Mouse (Mus musculus): ENCODE measurements around the gene Zfp933. TPM values are rescaled to one million over a fixed set of nuclear protein-coding genes. Genes with fewer than 3 reads are reported as not detected.
A peak's percentile ranks its signal among the peaks of the same experiment; 100 is the strongest.

Zfp933 gene
- 4.9 and 6.9 TPM in 2 replicates for polyA plus RNA-seq (2014; fragmentation: Nextera tagmentation; extraction: Ambion mirVana)

GRCm38 (mm10) chr4:147847614-147848583 is at the start of gene Zfp933:
Zfp933 (minus strand) TSS chr4:147848366.
- H3K27me3 ChIP-seq (ENCODE audit: control insufficient read depth, insufficient read depth, low read length): no peaks in the 10 kb centered on the region
- peaks cover 4% of the 10 kb centered on the region for H3K4me1 ChIP-seq (ENCODE audit: control insufficient read depth, insufficient read depth, low read length)
- H3K9ac ChIP-seq (ENCODE audit: low read depth, low read length): peak within 1 kb of the TSS; percentile 81
- H3K36me3 ChIP-seq (ENCODE audit: control insufficient read depth, insufficient read depth, low read length): peaks cover 3% of the 10 kb centered on the region; the same call in 1 of the 2 replicates
- peak within 1 kb of the TSS; percentile 90 for H3K4me3 ChIP-seq (ENCODE audit: low read depth, low read length)
- 0 out of 2 replicates have a peak, but pooled peaks cover 2% of the 10 kb centered on the region for H3K9me3 ChIP-seq (replicated peaks; ENCODE audit: control insufficient read depth, low read length)
- ATAC-seq (replicated peaks; ENCODE audit: insufficient number of reproducible peaks, low FRiP score, low TSS enrichment): peak; percentile 83
- peak within 1 kb of the TSS; percentile 71 for H3K4me2 ChIP-seq
- H3K27ac ChIP-seq (ENCODE audit: low read depth, low read length): no peak within 1 kb of the TSS
- WGBS (ENCODE audit: insufficient replicate concordance): 3% methylated on average over 23 of the region's 23 CpGs

DNA sequence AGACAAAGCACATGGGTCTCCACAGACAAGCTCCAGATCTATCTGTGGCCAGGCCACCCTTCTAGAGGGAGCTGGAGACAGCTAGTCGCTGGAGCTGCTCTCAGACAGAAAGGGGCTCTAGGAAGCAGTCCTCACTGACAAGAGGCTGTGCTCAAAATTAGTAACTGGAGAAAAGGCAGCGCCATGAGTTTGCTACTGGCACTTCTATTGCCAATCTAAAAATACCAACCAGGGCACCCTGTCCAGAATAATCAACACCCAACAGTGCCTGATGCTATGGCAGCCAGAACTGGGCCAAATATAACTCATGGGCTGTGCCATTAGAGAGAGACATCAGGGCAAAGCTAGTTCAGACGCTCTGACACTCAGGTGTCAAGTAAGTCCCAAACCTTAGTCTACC is 49.2 kb upstream of the Zfp933 start:
- no peaks in the 10 kb centered on the region for H3K9me3 ChIP-seq (replicated peaks; ENCODE audit: control insufficient read depth, low read length)
- H3K36me3 ChIP-seq (ENCODE audit: control insufficient read depth, insufficient read depth, low read length): peaks cover 34% of the 10 kb centered on the region
- no peak overlapping the region for H3K9ac ChIP-seq (ENCODE audit: low read depth, low read length)
- H3K27ac ChIP-seq (ENCODE audit: low read depth, low read length): peak overlapping the region; percentile 88
- peaks cover 30% of the 10 kb centered on the region for H3K4me1 ChIP-seq (ENCODE audit: control insufficient read depth, insufficient read depth, low read length)
- 0 out of 2 replicates have a peak overlapping the region, but pooled peaks have one; percentile 25 for H3K4me2 ChIP-seq
- H3K27me3 ChIP-seq (ENCODE audit: control insufficient read depth, insufficient read depth, low read length): no peaks in the 10 kb centered on the region
- no peak for ATAC-seq (replicated peaks; ENCODE audit: insufficient number of reproducible peaks, low FRiP score, low TSS enrichment)
- WGBS (ENCODE audit: insufficient replicate concordance): 48% methylated on average over 3 of the region's 3 CpGs
- H3K4me3 ChIP-seq (ENCODE audit: low read depth, low read length): no peak overlapping the region

DNA sequence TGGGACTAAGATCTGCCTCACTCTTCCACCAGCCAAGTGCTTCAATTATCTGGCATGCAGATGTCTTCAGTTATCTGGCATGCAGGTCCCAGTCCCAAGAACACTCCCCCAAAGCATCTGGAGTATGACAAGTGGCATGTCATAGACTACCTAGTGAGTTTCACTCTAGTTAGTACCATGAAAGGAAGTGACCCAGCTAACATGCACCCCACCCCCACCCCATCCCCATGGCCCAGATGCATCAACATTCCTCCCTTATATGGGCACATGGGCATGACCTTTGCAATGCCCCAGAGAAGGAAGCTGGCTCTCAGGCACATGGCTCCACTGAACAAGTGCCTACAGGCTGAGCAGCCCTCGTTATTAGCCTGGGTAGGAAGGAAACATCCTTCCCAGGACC is 48.2 kb upstream of the Zfp933 start:
- no peak overlapping the region for H3K4me2 ChIP-seq
- H3K9ac ChIP-seq (ENCODE audit: low read depth, low read length): no peak overlapping the region
- peaks cover 29% of the 10 kb centered on the region for H3K36me3 ChIP-seq (ENCODE audit: control insufficient read depth, insufficient read depth, low read length)
- no peak overlapping the region for H3K4me3 ChIP-seq (ENCODE audit: low read depth, low read length)
- WGBS (ENCODE audit: insufficient replicate concordance): 58% methylated on average over 1 of the region's 1 CpGs
- no peaks in the 10 kb centered on the region for H3K27me3 ChIP-seq (ENCODE audit: control insufficient read depth, insufficient read depth, low read length)
- H3K27ac ChIP-seq (ENCODE audit: low read depth, low read length): peak overlapping the region; percentile 88
- H3K9me3 ChIP-seq (replicated peaks; ENCODE audit: control insufficient read depth, low read length): no peaks in the 10 kb centered on the region
- H3K4me1 ChIP-seq (ENCODE audit: control insufficient read depth, insufficient read depth, low read length): peaks cover 30% of the 10 kb centered on the region
- peak; percentile 61 for ATAC-seq (replicated peaks; ENCODE audit: insufficient number of reproducible peaks, low FRiP score, low TSS enrichment)

GRCm38 (mm10) chr4:147895815-147896330 is 47.7 kb upstream of the Zfp933 start:
- Histone ChIP-seq H3K9ac (ENCODE audit: low read depth, low read length) (0 out of 2 replicates have a peak overlapping the region, but pooled peaks have one; percentile 34), H3K4me1 (ENCODE audit: control insufficient read depth, insufficient read depth, low read length) (peaks cover 26% of the 10 kb centered on the region), H3K27me3 (ENCODE audit: control insufficient read depth, insufficient read depth, low read length) (no peaks in the 10 kb centered on the region), H3K4me3 (ENCODE audit: low read depth, low read length) (no peak overlapping the region), H3K9me3 (replicated peaks; ENCODE audit: control insufficient read depth, low read length) (no peaks in the 10 kb centered on the region), H3K4me2 (no peak overlapping the region), H3K36me3 (ENCODE audit: control insufficient read depth, insufficient read depth, low read length) (peaks cover 32% of the 10 kb centered on the region), H3K27ac (ENCODE audit: low read depth, low read length) (peak overlapping the region; percentile 88)
- ATAC-seq (replicated peaks; ENCODE audit: insufficient number of reproducible peaks, low FRiP score, low TSS enrichment): peak; percentile 4; the same call in 1 of the 2 replicates
- WGBS (ENCODE audit: insufficient replicate concordance): 83% methylated on average over 4 of the region's 4 CpGs

DNA sequence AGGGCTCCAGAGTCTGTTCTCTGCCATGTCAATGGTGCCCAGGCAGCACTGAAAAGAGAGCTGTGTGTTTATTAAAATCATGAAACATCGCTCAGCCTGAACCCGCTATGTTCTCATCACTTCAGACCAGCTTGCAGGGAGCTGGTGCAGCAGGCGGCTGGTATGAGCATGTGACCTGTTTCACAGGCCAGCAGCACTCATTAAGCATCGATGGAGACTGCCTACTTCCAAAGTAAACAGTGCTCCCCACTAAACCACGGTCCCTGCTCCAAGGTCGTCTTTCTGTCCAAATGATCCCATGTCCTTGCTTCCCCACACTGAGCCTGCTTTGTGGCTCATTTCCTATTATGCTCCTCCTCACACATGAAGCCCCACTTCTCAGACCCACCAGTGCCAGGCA is 42.2 kb upstream of the Zfp933 start:
- peaks cover 48% of the 10 kb centered on the region for H3K36me3 ChIP-seq (ENCODE audit: control insufficient read depth, insufficient read depth, low read length)
- H3K4me2 ChIP-seq: no peak overlapping the region
- H3K27ac ChIP-seq (ENCODE audit: low read depth, low read length): no peak overlapping the region
- 85% methylated on average over 6 of the region's 6 CpGs for WGBS (ENCODE audit: insufficient replicate concordance)
- no peak for ATAC-seq (replicated peaks; ENCODE audit: insufficient number of reproducible peaks, low FRiP score, low TSS enrichment)
- H3K9ac ChIP-seq (ENCODE audit: low read depth, low read length): no peak overlapping the region
- H3K4me1 ChIP-seq (ENCODE audit: control insufficient read depth, insufficient read depth, low read length): no peaks in the 10 kb centered on the region
- no peak overlapping the region for H3K4me3 ChIP-seq (ENCODE audit: low read depth, low read length)
- no peaks in the 10 kb centered on the region for H3K9me3 ChIP-seq (replicated peaks; ENCODE audit: control insufficient read depth, low read length)
- no peaks in the 10 kb centered on the region for H3K27me3 ChIP-seq (ENCODE audit: control insufficient read depth, insufficient read depth, low read length)

- Histone ChIP-seq H3K4me1 (ENCODE audit: control insufficient read depth, insufficient read depth, low read length) (no peaks in the 10 kb centered on the region), H3K36me3 (ENCODE audit: control insufficient read depth, insufficient read depth, low read length) (peaks cover 58% of the 10 kb centered on the region), H3K4me3 (ENCODE audit: low read depth, low read length) (no peak overlapping the region), H3K9me3 (replicated peaks; ENCODE audit: control insufficient read depth, low read length) (no peaks in the 10 kb centered on the region), H3K9ac (ENCODE audit: low read depth, low read length) (no peak overlapping the region), H3K4me2 (no peak overlapping the region), H3K27ac (ENCODE audit: low read depth, low read length) (no peak overlapping the region), H3K27me3 (ENCODE audit: control insufficient read depth, insufficient read depth, low read length) (no peaks in the 10 kb centered on the region)
- WGBS (ENCODE audit: insufficient replicate concordance): 87% methylated on average over 4 of the region's 4 CpGs
- ATAC-seq (replicated peaks; ENCODE audit: insufficient number of reproducible peaks, low FRiP score, low TSS enrichment): no peak
Observed at GRCm38 (mm10) chr4:147888237-147888636, 40.1 kb upstream of the Zfp933 start.

GRCm38 (mm10) chr4:147887277-147887676 is 39.1 kb upstream of the Zfp933 start:
- WGBS (ENCODE audit: insufficient replicate concordance): 95% methylated on average over 7 of the region's 7 CpGs
- Histone ChIP-seq H3K27ac (ENCODE audit: low read depth, low read length) (no peak overlapping the region), H3K4me2 (no peak overlapping the region), H3K9ac (ENCODE audit: low read depth, low read length) (no peak overlapping the region), H3K36me3 (ENCODE audit: control insufficient read depth, insufficient read depth, low read length) (peaks cover 64% of the 10 kb centered on the region), H3K4me1 (ENCODE audit: control insufficient read depth, insufficient read depth, low read length) (no peaks in the 10 kb centered on the region), H3K27me3 (ENCODE audit: control insufficient read depth, insufficient read depth, low read length) (no peaks in the 10 kb centered on the region), H3K4me3 (ENCODE audit: low read depth, low read length) (no peak overlapping the region), H3K9me3 (replicated peaks; ENCODE audit: control insufficient read depth, low read length) (no peaks in the 10 kb centered on the region)
- no peak for ATAC-seq (replicated peaks; ENCODE audit: insufficient number of reproducible peaks, low FRiP score, low TSS enrichment)

DNA sequence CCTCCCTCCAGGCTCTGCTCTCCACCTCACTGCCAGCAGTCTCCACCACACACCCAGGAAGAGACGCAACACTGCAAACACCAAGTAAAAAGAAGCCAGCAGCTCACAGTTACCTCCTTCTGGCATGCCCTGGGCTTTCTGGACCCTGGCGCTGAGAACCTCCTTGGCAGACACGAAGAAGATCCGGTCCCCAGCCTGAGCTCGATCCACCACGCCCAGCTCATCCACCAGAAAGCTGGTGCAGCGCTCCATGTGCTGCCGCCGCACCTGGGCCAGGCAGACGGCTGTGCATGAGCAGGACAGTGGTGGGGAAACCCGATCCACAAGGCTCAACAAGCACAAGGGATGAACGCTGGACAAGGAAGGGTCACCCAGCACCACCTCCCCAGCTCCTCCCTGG is 38.0 kb upstream of the Zfp933 start:
- H3K4me1 ChIP-seq (ENCODE audit: control insufficient read depth, insufficient read depth, low read length): no peaks in the 10 kb centered on the region
- H3K36me3 ChIP-seq (ENCODE audit: control insufficient read depth, insufficient read depth, low read length): peaks cover 73% of the 10 kb centered on the region
- no peak overlapping the region for H3K27ac ChIP-seq (ENCODE audit: low read depth, low read length)
- no peak overlapping the region for H3K9ac ChIP-seq (ENCODE audit: low read depth, low read length)
- no peak overlapping the region for H3K4me3 ChIP-seq (ENCODE audit: low read depth, low read length)
- no peaks in the 10 kb centered on the region for H3K9me3 ChIP-seq (replicated peaks; ENCODE audit: control insufficient read depth, low read length)
- WGBS (ENCODE audit: insufficient replicate concordance): 94% methylated on average over 12 of the region's 12 CpGs
- no peak overlapping the region for H3K4me2 ChIP-seq
- ATAC-seq (replicated peaks; ENCODE audit: insufficient number of reproducible peaks, low FRiP score, low TSS enrichment): no peak
- H3K27me3 ChIP-seq (ENCODE audit: control insufficient read depth, insufficient read depth, low read length): no peaks in the 10 kb centered on the region

All from heart, embryonic 11.5 days (tissue).